Mouse (Mus musculus): ENCODE data around the gene Gm4969. TPM values are rescaled to one million over a fixed set of nuclear protein-coding genes. Genes with fewer than 3 reads are reported as not detected.

Gene Gm4969
- polyA plus RNA-seq, 1 experiment from 2014 or later = 5.8 TPM

DNA sequence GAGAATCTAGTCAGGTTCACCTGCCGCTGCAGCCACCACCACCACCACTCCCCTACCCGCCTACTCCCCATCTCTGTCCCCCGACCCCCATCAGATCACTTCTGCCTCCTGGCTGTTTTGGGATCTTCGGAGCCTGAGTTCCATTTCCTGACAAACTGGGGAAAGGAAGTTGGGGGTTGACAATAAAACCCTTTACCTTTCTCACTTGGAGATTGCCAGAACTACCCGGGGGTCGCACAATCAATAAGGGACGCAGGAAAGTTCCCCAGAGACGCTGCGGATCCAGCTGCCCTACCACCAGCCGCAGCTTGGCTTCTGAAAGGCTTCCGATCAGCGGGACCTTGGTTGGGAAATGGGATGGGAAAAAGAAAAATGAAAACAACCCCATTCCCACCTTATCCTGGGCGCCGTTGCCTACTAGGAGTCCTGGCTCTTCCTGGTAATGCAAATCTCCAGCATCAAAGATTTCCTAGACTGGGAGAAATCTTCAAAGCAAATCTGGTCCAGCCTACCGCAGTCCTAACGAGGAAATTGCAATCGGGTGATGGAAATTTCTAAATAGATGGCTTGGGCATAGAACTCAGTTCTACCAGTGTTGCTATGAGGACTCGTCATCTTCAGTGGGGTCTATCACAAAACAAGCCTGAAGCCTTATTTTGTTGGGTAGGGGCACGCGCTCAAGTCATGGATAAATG lies 30.2 kb upstream of the Gm4969 start:
- Histone ChIP-seq H3K4me2 (ENCODE audit: low read length) (peak overlapping the region; percentile 80), H3K27me3 (ENCODE audit: control insufficient read depth, insufficient read depth, low read length) (no peaks in the 10 kb centered on the region), H3K4me3 (replicated peaks; ENCODE audit: low read depth, low read length) (peak overlapping the region; percentile 68), H3K36me3 (ENCODE audit: control insufficient read depth, insufficient read depth, low read length) (peaks cover 26% of the 10 kb centered on the region), H3K4me1 (ENCODE audit: control insufficient read depth, insufficient read depth, low read length) (peaks cover 17% of the 10 kb centered on the region), H3K9me3 (ENCODE audit: control insufficient read depth, low read length) (no peaks in the 10 kb centered on the region), H3K9ac (replicated peaks; ENCODE audit: low read length) (peak overlapping the region; percentile 63), H3K27ac (replicated peaks; ENCODE audit: low read depth, low read length) (peak overlapping the region; percentile 85)
- 11% methylated on average over 20 of the region's 20 CpGs for WGBS
- DNase-seq (no peak), ATAC-seq (ENCODE audit: low FRiP score, low TSS enrichment) (no peak)

DNA sequence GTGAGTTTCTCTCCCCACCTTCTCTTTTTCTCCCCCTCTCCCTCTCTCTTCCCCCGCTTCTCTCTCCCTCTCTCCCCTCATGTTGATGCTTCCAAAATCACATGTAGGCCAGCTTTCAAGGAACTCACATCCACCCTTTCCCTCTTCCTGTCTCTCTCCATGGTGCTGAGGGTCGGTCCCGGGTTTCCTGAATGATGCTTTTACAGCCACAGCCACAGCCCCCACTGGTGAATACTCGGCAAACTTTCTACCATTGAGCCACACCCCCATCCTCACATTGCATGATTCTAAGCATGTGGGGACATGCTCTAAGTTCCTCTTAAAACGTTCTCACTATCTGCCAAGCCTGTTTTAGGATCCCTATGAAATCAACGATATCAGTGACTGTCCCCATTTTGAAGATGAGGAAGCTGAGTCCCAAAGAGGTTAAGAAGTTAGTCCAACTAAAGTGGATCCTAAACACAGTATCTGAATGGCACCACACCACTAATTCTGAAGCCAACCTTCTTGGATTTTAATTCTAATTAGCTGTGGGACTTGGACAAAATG lies 29.4 kb upstream of the Gm4969 start:
- Histone ChIP-seq H3K4me2 (ENCODE audit: low read length) (peak overlapping the region; percentile 80), H3K27ac (replicated peaks; ENCODE audit: low read depth, low read length) (no peak overlapping the region), H3K4me3 (replicated peaks; ENCODE audit: low read depth, low read length) (peak overlapping the region; percentile 68; the same call in 1 of the 2 replicates), H3K9me3 (ENCODE audit: control insufficient read depth, low read length) (no peaks in the 10 kb centered on the region), H3K4me1 (ENCODE audit: control insufficient read depth, insufficient read depth, low read length) (peaks cover 17% of the 10 kb centered on the region), H3K9ac (replicated peaks; ENCODE audit: low read length) (peak overlapping the region; percentile 63; the same call in 1 of the 2 replicates), H3K36me3 (ENCODE audit: control insufficient read depth, insufficient read depth, low read length) (peaks cover 26% of the 10 kb centered on the region), H3K27me3 (ENCODE audit: control insufficient read depth, insufficient read depth, low read length) (no peaks in the 10 kb centered on the region)
- ATAC-seq (ENCODE audit: low FRiP score, low TSS enrichment) (no peak), DNase-seq (no peak)
- 65% methylated on average over 6 of the region's 6 CpGs for WGBS

DNA sequence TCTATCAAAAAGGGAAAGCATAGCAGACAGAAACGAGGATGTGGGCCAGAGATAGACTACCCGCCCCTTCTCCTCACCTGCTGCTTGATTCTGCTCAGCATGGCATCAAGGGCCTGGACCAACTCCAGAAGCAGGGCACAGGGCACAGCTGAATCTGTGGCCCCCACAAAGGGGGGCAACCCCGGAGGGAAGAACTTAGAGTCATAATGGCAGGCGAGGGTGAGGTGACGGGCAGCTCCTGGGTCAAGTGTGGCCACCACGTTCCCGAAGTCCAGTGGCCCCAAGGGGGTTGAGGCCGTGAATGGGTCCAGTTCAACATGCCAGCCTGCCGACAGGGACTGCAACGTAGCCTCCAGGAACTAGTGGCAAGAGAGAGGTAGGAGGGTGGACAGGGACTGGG lies 28.6 kb upstream of the Gm4969 start:
- WGBS = 88% methylated on average over 10 of the region's 10 CpGs
- no peaks in the 10 kb centered on the region for H3K9me3 ChIP-seq (ENCODE audit: control insufficient read depth, low read length)
- no peak overlapping the region for H3K27ac ChIP-seq (replicated peaks; ENCODE audit: low read depth, low read length)
- H3K36me3 ChIP-seq (ENCODE audit: control insufficient read depth, insufficient read depth, low read length) = peaks cover 26% of the 10 kb centered on the region
- no peak overlapping the region for H3K9ac ChIP-seq (replicated peaks; ENCODE audit: low read length)
- DNase-seq = no peak
- no peak overlapping the region for H3K4me3 ChIP-seq (replicated peaks; ENCODE audit: low read depth, low read length)
- peaks cover 17% of the 10 kb centered on the region for H3K4me1 ChIP-seq (ENCODE audit: control insufficient read depth, insufficient read depth, low read length)
- no peak overlapping the region for H3K4me2 ChIP-seq (ENCODE audit: low read length)
- no peak for ATAC-seq (ENCODE audit: low FRiP score, low TSS enrichment)
- no peaks in the 10 kb centered on the region for H3K27me3 ChIP-seq (ENCODE audit: control insufficient read depth, insufficient read depth, low read length)

DNA sequence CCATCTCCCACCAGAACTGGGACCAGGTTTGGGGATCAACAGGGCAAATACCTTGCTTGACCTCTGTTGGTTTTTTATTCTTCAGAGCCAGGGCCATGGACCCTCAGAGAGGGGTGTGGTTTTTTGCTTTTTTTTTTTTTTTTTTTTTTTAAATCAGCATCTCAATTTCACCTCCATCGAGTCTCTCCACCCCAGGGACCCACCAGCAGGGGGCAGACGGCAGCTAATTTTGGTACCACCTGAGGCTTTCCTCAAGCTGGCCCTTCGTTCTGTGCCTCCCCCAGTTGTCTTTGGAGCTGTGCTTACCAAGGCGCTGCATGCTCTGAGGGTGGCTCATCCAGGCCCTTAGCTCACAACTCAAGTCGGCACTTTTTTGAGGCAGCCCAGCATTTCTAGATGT lies 19.2 kb upstream of the Gm4969 start:
- Histone ChIP-seq H3K4me1 (ENCODE audit: control insufficient read depth, insufficient read depth, low read length) (no peaks in the 10 kb centered on the region), H3K9ac (replicated peaks; ENCODE audit: low read length) (no peak overlapping the region), H3K27ac (replicated peaks; ENCODE audit: low read depth, low read length) (no peak overlapping the region), H3K4me3 (replicated peaks; ENCODE audit: low read depth, low read length) (no peak overlapping the region), H3K36me3 (ENCODE audit: control insufficient read depth, insufficient read depth, low read length) (peaks cover 65% of the 10 kb centered on the region), H3K4me2 (ENCODE audit: low read length) (no peak overlapping the region), H3K27me3 (ENCODE audit: control insufficient read depth, insufficient read depth, low read length) (no peaks in the 10 kb centered on the region), H3K9me3 (ENCODE audit: control insufficient read depth, low read length) (no peaks in the 10 kb centered on the region)
- DNase-seq (peak; percentile 56), ATAC-seq (ENCODE audit: low FRiP score, low TSS enrichment) (no peak)
- WGBS = 48% methylated on average over 5 of the region's 5 CpGs

DNA sequence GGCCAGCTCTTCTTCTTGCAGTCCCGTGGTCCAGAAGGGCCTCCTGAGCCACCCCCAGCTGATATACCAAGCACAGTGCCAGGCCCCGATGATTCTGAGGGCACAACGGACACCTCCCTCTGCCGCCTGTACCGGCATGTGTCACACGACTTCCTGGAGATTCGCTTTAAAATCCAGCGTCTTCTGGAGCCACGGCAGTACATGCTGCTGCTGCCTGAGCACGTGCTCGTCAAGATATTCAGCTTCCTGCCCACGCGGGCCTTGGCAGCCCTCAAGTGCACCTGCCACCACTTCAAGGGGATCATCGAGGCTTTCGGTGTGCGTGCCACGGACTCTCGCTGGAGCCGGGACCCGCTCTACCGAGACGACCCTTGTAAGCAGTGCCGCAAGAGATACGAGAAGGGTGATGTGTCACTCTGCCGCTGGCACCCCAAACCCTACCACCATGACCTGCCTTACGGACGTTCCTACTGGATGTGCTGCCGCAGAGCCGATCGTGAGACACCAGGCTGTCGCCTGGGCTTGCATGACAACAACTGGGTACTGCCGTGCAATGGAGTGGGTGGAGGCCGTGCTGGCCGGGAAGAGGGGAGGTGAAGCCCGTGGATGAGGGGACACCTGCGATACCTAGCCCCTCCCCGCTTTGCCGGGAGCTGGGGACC lies 18.6 kb upstream of the Gm4969 start:
- H3K4me1 ChIP-seq (ENCODE audit: control insufficient read depth, insufficient read depth, low read length) = peaks cover 5% of the 10 kb centered on the region; the same call in 1 of the 2 replicates
- H3K9me3 ChIP-seq (ENCODE audit: control insufficient read depth, low read length) = no peaks in the 10 kb centered on the region
- no peak overlapping the region for H3K27ac ChIP-seq (replicated peaks; ENCODE audit: low read depth, low read length)
- DNase-seq = no peak
- peaks cover 61% of the 10 kb centered on the region for H3K36me3 ChIP-seq (ENCODE audit: control insufficient read depth, insufficient read depth, low read length)
- no peak overlapping the region for H3K4me2 ChIP-seq (ENCODE audit: low read length)
- WGBS = 95% methylated on average over 38 of the region's 38 CpGs
- H3K9ac ChIP-seq (replicated peaks; ENCODE audit: low read length) = no peak overlapping the region
- H3K27me3 ChIP-seq (ENCODE audit: control insufficient read depth, insufficient read depth, low read length) = no peaks in the 10 kb centered on the region
- no peak overlapping the region for H3K4me3 ChIP-seq (replicated peaks; ENCODE audit: low read depth, low read length)
- peak; percentile 24; the same call in 1 of the 2 replicates for ATAC-seq (ENCODE audit: low FRiP score, low TSS enrichment)

DNA sequence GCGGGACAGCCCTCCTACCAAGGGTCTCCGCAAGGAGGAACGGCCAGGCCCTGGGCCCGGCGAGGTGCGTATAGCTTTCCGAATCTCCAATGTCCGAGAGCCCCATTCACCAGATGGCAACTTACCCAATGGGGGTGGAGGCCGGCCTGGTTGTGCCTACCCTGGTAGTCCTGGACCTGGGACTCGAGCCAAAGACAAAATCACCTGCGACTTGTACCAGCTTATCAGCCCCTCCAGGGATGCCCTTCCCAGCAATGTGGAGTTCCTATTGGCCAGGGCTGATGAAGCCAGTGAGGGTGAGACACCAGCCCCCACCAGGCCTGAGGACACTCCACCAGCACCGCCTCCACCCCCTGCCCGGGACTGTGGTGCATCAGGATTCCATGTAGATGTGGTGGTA lies 18.0 kb upstream of the Gm4969 start:
- DNase-seq (no peak), ATAC-seq (ENCODE audit: low FRiP score, low TSS enrichment) (no peak)
- Histone ChIP-seq H3K4me1 (ENCODE audit: control insufficient read depth, insufficient read depth, low read length) (peaks cover 6% of the 10 kb centered on the region; the same call in 1 of the 2 replicates), H3K36me3 (ENCODE audit: control insufficient read depth, insufficient read depth, low read length) (peaks cover 59% of the 10 kb centered on the region), H3K9ac (replicated peaks; ENCODE audit: low read length) (no peak overlapping the region), H3K27ac (replicated peaks; ENCODE audit: low read depth, low read length) (no peak overlapping the region), H3K9me3 (ENCODE audit: control insufficient read depth, low read length) (no peaks in the 10 kb centered on the region), H3K4me2 (ENCODE audit: low read length) (no peak overlapping the region), H3K4me3 (replicated peaks; ENCODE audit: low read depth, low read length) (no peak overlapping the region), H3K27me3 (ENCODE audit: control insufficient read depth, insufficient read depth, low read length) (no peaks in the 10 kb centered on the region)
- WGBS = 95% methylated on average over 13 of the region's 13 CpGs

DNA sequence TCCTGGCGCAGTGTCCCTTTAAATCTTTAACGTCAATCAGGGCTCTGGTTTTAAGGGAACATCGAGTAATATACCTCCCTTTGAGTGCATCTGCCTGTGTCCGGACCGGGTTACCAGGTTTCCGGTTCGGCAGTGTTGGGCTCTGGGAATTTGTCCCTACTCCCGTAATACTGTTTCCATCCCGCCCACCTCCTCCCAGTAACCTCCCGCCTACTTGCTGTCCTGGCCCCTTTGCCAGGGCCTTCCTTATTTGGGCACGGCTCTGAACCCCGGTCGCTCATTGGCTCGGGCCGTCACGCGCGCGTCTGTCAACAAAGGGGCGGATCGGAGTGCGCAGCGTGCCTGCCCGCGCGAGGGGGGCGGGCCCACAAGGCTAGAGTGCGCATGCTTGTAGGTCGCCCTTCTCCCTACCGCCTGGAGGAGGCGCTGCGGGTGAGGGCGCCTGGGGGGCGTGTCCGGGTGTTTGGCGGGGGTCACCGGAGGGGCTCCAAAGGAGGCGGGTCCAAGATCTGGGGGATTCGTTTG lies 13.2 kb upstream of the Gm4969 start:
- DNase-seq = peak; percentile 98
- WGBS = under 1% methylated on average over 39 of the region's 39 CpGs

DNA sequence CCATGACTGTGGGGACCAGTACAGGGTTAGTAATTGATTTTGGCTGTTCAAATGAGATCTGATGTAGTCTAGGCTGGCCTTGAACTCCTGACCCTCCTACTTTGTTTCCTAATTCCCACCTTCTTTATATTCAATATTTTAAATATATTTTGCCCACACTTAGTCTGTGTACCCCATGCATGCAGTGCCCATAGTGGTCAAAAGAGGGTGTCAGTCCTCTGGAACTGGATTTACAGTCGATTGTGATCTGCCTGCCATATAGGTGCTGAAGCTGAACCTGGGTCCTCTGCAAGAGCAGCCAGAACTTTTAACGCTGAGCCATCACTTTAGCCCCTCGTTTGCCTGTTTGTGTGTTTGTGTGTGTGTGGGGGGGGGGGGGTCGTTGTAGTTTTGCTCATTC lies 12.5 kb upstream of the Gm4969 start:
- Histone ChIP-seq H3K4me3 (replicated peaks; ENCODE audit: low read depth, low read length) (peak overlapping the region; percentile 47), H3K9me3 (ENCODE audit: control insufficient read depth, low read length) (no peaks in the 10 kb centered on the region), H3K9ac (replicated peaks; ENCODE audit: low read length) (peak overlapping the region; percentile 48; the same call in 1 of the 2 replicates), H3K4me2 (ENCODE audit: low read length) (peak overlapping the region; percentile 68), H3K27me3 (ENCODE audit: control insufficient read depth, insufficient read depth, low read length) (no peaks in the 10 kb centered on the region), H3K27ac (replicated peaks; ENCODE audit: low read depth, low read length) (peak overlapping the region; percentile 89), H3K36me3 (ENCODE audit: control insufficient read depth, insufficient read depth, low read length) (peaks cover 11% of the 10 kb centered on the region), H3K4me1 (ENCODE audit: control insufficient read depth, insufficient read depth, low read length) (peaks cover 9% of the 10 kb centered on the region; the same call in 1 of the 2 replicates)
- no peak for ATAC-seq (ENCODE audit: low FRiP score, low TSS enrichment)
- WGBS = 42% methylated on average over 4 of the region's 4 CpGs
- peak; percentile 29 for DNase-seq

More for the DNA sequence above, 13.2 kb upstream of the Gm4969 start:
- Histone ChIP-seq H3K4me1 (ENCODE audit: control insufficient read depth, insufficient read depth, low read length) (peaks cover 9% of the 10 kb centered on the region; the same call in 1 of the 2 replicates), H3K4me3 (replicated peaks; ENCODE audit: low read depth, low read length) (peak overlapping the region; percentile 47), H3K4me2 (ENCODE audit: low read length) (peak overlapping the region; percentile 68), H3K27me3 (ENCODE audit: control insufficient read depth, insufficient read depth, low read length) (no peaks in the 10 kb centered on the region), H3K36me3 (ENCODE audit: control insufficient read depth, insufficient read depth, low read length) (peaks cover 17% of the 10 kb centered on the region), H3K9me3 (ENCODE audit: control insufficient read depth, low read length) (no peaks in the 10 kb centered on the region), H3K27ac (replicated peaks; ENCODE audit: low read depth, low read length) (peak overlapping the region; percentile 89), H3K9ac (replicated peaks; ENCODE audit: low read length) (peak overlapping the region; percentile 52)
- peak; percentile 99 for ATAC-seq (ENCODE audit: low FRiP score, low TSS enrichment)
